Mouse (Mus musculus): ENCODE results near the gene Bcl7a. TPM values are rescaled to one million over a fixed set of nuclear protein-coding genes. Genes with fewer than 3 reads are reported as not detected.

The Bcl7a gene
- 40.0 and 47.9 TPM in 2 replicates for polyA plus RNA-seq (2015; fragmentation: Nextera tagmentation; extraction: Ambion mirVana)

DNA sequence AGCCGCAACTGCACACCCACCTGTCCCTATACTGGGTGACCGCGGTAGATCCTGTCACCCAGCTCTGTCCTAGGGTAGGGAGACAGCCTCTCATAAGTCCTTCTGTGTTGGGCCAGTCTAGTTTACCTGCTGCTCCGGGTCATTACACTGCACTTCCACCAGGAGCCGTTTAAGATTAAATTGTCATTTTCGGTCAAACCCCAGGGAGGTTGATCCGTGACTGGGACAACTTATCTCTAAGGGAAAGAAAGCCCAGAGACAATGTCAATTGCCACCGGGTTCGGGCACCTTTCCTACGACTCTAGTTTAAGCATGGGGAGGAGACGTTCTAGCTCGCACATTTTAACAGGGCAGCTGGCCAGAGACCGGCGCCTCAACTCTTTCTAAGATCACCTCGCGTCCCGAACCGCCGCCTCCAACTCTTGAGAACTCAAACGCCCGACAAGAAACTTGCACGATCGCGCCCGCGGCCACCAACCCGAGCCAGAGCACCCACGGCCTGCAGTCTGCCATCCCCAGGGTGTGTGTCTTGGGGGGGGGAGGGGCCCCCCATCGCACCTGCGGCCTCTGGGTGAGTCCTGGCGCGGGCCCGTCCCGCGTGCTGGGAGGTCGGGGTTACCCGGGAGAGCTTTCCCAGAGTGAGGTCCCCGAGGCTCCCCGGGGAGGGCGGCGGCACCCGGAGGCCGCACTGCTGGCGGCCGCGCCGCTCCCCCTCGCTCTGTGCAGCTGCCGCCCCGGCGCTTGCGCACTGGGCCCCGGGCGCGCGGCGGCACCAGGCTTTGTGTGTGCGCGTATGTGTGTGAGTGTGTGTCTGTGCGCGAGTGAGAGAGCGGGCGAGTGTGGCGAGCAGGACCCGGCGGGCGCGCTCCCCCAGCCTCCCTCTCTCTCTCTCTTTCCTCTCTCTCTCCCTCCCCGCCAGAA, at the start of gene Bcl7a:
TSS of gene Bcl7a (plus strand) at position 128 of the 921 bp plus-strand sequence.
- Histone ChIP-seq H3K9ac (replicated peaks; ENCODE audit: low read length) (peak within 1 kb of the TSS; percentile 97), H3K27ac (ENCODE audit: low read length) (peak within 1 kb of the TSS; percentile 99)
- WGBS: under 1% methylated on average over 69 of the region's 69 CpGs

DNA sequence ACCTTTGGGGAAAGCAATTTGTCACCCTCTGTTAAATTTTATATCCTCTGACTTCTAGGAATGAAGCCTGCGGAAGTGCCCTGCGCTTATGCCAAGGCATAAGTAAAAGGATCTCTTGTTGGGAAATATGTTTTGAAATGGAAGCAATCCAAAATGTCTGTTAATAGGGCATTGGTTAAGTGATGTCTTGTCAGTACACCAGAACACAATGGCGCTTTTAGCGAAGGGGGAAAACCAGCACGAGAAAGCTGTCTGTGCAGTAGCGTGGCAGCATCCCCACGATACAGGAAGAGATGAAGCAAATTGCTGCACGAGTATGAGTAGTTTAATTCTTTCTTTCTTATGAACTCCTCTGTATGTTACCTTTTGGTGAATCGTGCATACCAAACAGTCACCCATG, 49.0 kb upstream of the Bcl7a start:
- no peak for ATAC-seq (ENCODE audit: low FRiP score, low TSS enrichment)
- peaks cover 10% of the 10 kb centered on the region; the same call in 1 of the 2 replicates for H3K4me1 ChIP-seq (ENCODE audit: insufficient read depth, low read length)
- no peaks in the 10 kb centered on the region for H3K9me3 ChIP-seq (ENCODE audit: low read length)
- no peaks in the 10 kb centered on the region for H3K36me3 ChIP-seq (ENCODE audit: insufficient read depth, low read length)
- H3K4me3 ChIP-seq (ENCODE audit: low read length): no peak overlapping the region
- H3K27me3 ChIP-seq (ENCODE audit: insufficient read depth, low read length): no peaks in the 10 kb centered on the region
- no peak overlapping the region for H3K4me2 ChIP-seq (replicated peaks; ENCODE audit: low read depth, low read length)
- no peak overlapping the region for H3K27ac ChIP-seq (ENCODE audit: low read length)
- H3K9ac ChIP-seq (replicated peaks; ENCODE audit: low read length): no peak overlapping the region
- WGBS: 69% methylated on average over 9 of the region's 9 CpGs

More for the DNA sequence above, at the start of gene Bcl7a:
- H3K9me3 ChIP-seq (ENCODE audit: low read length): no peaks in the 10 kb centered on the region
- peak; percentile 82 for ATAC-seq (ENCODE audit: low FRiP score, low TSS enrichment)
- H3K27me3 ChIP-seq (ENCODE audit: insufficient read depth, low read length): no peaks in the 10 kb centered on the region
- peak within 1 kb of the TSS; percentile 95 for H3K4me3 ChIP-seq (ENCODE audit: low read length)
- H3K4me1 ChIP-seq (ENCODE audit: insufficient read depth, low read length): peaks cover 32% of the 10 kb centered on the region
- H3K36me3 ChIP-seq (ENCODE audit: insufficient read depth, low read length): no peaks in the 10 kb centered on the region
- H3K4me2 ChIP-seq (replicated peaks; ENCODE audit: low read depth, low read length): peak within 1 kb of the TSS; percentile 89

DNA sequence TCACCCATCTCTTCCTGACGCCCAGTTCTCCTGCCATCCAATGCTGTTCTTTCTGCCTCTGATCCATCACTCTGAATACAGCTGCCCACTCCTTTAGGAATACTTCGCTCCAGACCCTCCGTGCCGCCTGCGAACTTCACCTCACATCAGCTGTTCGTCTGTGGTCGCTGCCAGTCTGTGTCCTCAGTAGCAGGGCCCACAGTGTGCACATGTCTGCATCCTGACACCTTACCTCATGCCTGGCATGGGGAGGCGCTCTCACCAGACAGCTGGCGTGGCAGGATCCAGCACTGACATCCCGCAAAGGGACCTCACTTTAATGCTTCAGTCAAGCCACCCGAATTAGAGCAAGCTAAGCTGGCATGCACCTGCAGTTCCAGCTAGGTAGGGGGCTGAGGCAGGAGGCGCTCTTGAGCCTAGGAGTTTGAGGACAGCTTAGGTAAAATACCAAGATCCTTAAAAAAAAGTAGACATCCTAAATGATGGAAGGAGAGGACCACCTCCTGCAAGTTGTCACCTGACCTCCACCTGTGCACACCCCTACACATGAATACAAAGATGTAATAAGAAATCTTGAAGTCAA, 47.3 kb upstream of the Bcl7a start:
- H3K27ac ChIP-seq (ENCODE audit: low read length): no peak overlapping the region
- H3K36me3 ChIP-seq (ENCODE audit: insufficient read depth, low read length): no peaks in the 10 kb centered on the region
- H3K4me2 ChIP-seq (replicated peaks; ENCODE audit: low read depth, low read length): no peak overlapping the region
- H3K4me1 ChIP-seq (ENCODE audit: insufficient read depth, low read length): peaks cover 17% of the 10 kb centered on the region
- no peak for ATAC-seq (ENCODE audit: low FRiP score, low TSS enrichment)
- H3K27me3 ChIP-seq (ENCODE audit: insufficient read depth, low read length): no peaks in the 10 kb centered on the region
- no peak overlapping the region for H3K9ac ChIP-seq (replicated peaks; ENCODE audit: low read length)
- no peaks in the 10 kb centered on the region for H3K9me3 ChIP-seq (ENCODE audit: low read length)
- WGBS: 74% methylated on average over 12 of the region's 12 CpGs
- H3K4me3 ChIP-seq (ENCODE audit: low read length): no peak overlapping the region

DNA sequence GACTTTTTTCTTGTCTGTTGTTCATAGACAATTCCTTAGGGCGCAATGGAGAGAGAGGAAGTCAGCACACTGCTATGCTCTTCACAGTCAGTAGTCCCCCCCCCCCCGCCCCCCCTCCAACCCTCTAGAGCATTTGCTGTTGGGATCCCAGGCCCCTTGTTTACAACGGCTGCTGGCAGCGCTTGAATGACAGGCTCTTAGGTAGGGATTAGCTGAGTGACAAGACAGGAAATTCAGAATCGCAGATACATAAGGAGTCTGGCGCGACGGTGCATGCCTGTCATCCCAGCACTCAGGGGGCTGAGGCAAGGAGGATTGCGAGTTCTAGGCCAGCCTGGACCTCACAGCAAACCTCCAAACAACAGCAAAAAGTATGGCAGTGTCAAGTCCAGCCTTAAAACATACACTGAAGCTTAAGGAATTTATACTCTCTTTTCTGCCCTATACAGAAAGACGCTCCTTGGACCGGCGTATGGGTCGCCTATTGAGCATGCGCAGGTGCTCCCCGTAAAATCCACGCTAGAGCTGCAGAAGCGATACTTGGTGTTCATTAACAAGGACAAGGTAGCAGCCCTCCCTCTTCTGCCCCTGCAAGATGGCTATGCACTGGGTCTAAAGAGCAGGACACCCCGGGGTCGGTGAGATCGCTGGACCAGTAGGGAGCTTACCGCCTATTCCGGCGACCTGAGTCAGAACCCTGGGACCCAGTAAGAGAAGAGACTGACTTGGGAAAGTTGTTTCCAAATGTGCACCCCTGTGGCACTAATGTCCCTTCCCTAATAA, 46.5 kb upstream of the Bcl7a start:
- peaks cover 22% of the 10 kb centered on the region for H3K4me1 ChIP-seq (ENCODE audit: insufficient read depth, low read length)
- H3K9ac ChIP-seq (replicated peaks; ENCODE audit: low read length): no peak overlapping the region
- WGBS: 54% methylated on average over 23 of the region's 23 CpGs
- no peaks in the 10 kb centered on the region for H3K27me3 ChIP-seq (ENCODE audit: insufficient read depth, low read length)
- peak; percentile 47; the same call in 1 of the 2 replicates for ATAC-seq (ENCODE audit: low FRiP score, low TSS enrichment)
- no peak overlapping the region for H3K4me3 ChIP-seq (ENCODE audit: low read length)
- no peaks in the 10 kb centered on the region for H3K9me3 ChIP-seq (ENCODE audit: low read length)
- no peak overlapping the region for H3K4me2 ChIP-seq (replicated peaks; ENCODE audit: low read depth, low read length)
- H3K36me3 ChIP-seq (ENCODE audit: insufficient read depth, low read length): no peaks in the 10 kb centered on the region
- H3K27ac ChIP-seq (ENCODE audit: low read length): no peak overlapping the region

- Histone ChIP-seq H3K27me3 (ENCODE audit: insufficient read depth, low read length) (no peaks in the 10 kb centered on the region), H3K9me3 (ENCODE audit: low read length) (no peaks in the 10 kb centered on the region), H3K27ac (ENCODE audit: low read length) (no peak overlapping the region), H3K4me3 (ENCODE audit: low read length) (no peak overlapping the region), H3K36me3 (ENCODE audit: insufficient read depth, low read length) (no peaks in the 10 kb centered on the region), H3K4me2 (replicated peaks; ENCODE audit: low read depth, low read length) (no peak overlapping the region), H3K9ac (replicated peaks; ENCODE audit: low read length) (no peak overlapping the region), H3K4me1 (ENCODE audit: insufficient read depth, low read length) (peaks cover 25% of the 10 kb centered on the region)
- ATAC-seq (ENCODE audit: low FRiP score, low TSS enrichment): no peak
- WGBS: 74% methylated on average over 7 of the region's 7 CpGs
Measured at GRCm38 (mm10) chr5:123297830-123298229, 45.8 kb upstream of the Bcl7a start.

- WGBS: 92% methylated on average over 6 of the region's 6 CpGs
- no peak overlapping the region for H3K4me2 ChIP-seq (replicated peaks; ENCODE audit: low read depth, low read length)
- H3K27ac ChIP-seq (ENCODE audit: low read length): no peak overlapping the region
- peaks cover 25% of the 10 kb centered on the region for H3K4me1 ChIP-seq (ENCODE audit: insufficient read depth, low read length)
- no peaks in the 10 kb centered on the region for H3K36me3 ChIP-seq (ENCODE audit: insufficient read depth, low read length)
- no peak overlapping the region for H3K9ac ChIP-seq (replicated peaks; ENCODE audit: low read length)
- H3K9me3 ChIP-seq (ENCODE audit: low read length): no peaks in the 10 kb centered on the region
- no peak for ATAC-seq (ENCODE audit: low FRiP score, low TSS enrichment)
- H3K4me3 ChIP-seq (ENCODE audit: low read length): no peak overlapping the region
- no peaks in the 10 kb centered on the region for H3K27me3 ChIP-seq (ENCODE audit: insufficient read depth, low read length)
Measured at GRCm38 (mm10) chr5:123298526-123298925, 45.1 kb upstream of the Bcl7a start.

- WGBS: 67% methylated on average over 8 of the region's 8 CpGs
- H3K4me3 ChIP-seq (ENCODE audit: low read length): no peak overlapping the region
- H3K4me2 ChIP-seq (replicated peaks; ENCODE audit: low read depth, low read length): no peak overlapping the region
- no peak for ATAC-seq (ENCODE audit: low FRiP score, low TSS enrichment)
- H3K4me1 ChIP-seq (ENCODE audit: insufficient read depth, low read length): peaks cover 17% of the 10 kb centered on the region
- no peaks in the 10 kb centered on the region for H3K27me3 ChIP-seq (ENCODE audit: insufficient read depth, low read length)
- no peaks in the 10 kb centered on the region for H3K9me3 ChIP-seq (ENCODE audit: low read length)
- H3K27ac ChIP-seq (ENCODE audit: low read length): no peak overlapping the region
- peak overlapping the region; percentile 39; the same call in 1 of the 2 replicates for H3K9ac ChIP-seq (replicated peaks; ENCODE audit: low read length)
- no peaks in the 10 kb centered on the region for H3K36me3 ChIP-seq (ENCODE audit: insufficient read depth, low read length)
Measured at GRCm38 (mm10) chr5:123300496-123301034, 43.1 kb upstream of the Bcl7a start.

DNA sequence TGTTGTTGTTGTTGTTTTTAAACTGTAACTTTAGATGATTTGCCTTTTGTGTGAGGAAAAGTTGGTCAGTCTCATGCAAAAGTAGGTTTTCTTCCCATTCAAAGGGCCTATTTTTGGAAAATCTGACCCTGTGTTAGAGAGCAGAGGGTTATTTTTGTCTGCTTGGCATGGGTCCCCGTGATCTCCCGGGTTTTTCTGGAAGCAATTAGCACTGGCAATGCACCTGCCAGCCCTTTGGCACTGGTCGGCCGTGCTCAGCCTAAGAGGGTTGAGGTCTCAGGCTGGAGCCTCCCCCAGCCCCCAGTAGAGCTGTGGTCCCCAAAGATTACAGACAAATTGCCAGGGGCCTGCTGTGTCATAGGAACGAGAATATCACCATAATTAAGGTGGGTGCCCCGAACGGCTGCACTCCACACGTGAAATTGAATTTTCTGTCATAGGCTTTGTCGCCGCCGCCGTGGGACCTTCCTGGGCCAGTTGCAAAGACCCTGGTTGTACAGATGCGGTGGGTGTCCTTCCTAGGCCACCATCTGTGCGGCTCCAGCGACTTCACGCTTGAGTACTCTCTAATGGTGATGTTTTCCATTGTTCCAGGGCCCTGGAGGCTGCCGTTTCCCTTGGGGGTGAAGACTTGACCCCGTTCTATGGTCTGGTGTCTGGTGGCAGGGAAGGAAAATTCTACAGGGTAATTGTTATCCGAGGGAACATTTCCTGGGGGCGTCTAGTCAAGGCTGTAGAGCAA, 41.7 kb upstream of the Bcl7a start:
- Histone ChIP-seq H3K27me3 (ENCODE audit: insufficient read depth, low read length) (no peaks in the 10 kb centered on the region), H3K9ac (replicated peaks; ENCODE audit: low read length) (no peak overlapping the region), H3K9me3 (ENCODE audit: low read length) (no peaks in the 10 kb centered on the region), H3K4me1 (ENCODE audit: insufficient read depth, low read length) (peaks cover 17% of the 10 kb centered on the region), H3K4me2 (replicated peaks; ENCODE audit: low read depth, low read length) (no peak overlapping the region), H3K4me3 (ENCODE audit: low read length) (no peak overlapping the region), H3K36me3 (ENCODE audit: insufficient read depth, low read length) (no peaks in the 10 kb centered on the region), H3K27ac (ENCODE audit: low read length) (no peak overlapping the region)
- ATAC-seq (ENCODE audit: low FRiP score, low TSS enrichment): no peak; the same call in 1 of the 2 replicates
- 52% methylated on average over 20 of the region's 20 CpGs for WGBS
